Mouse (Mus musculus) urinary bladder, postnatal 10 days (tissue): ENCODE data around the gene March5.
A peak's percentile ranks its signal among the peaks of the same experiment; 100 is the strongest.
"Not testable (repeated sequence)": the region's sequence is repeated elsewhere in the genome, so short reads cannot be mapped to it uniquely, and the experiment has no call there.

Source experiments
- DNase-seq: peaks from one replicate; pipeline ENCODE4 v3.0.0; 2022; ENCODE audit warnings: low spot score

March5 gene

GRCm38 (mm10) chr19:37207303-37208175 is at the start of gene March5:
TSS of gene March5 (plus strand) at chr19:37207543.
- DNase-seq, result peak; percentile 45

- no peak for DNase-seq
Observed at GRCm38 (mm10) chr19:37172096-37172495, 35.2 kb upstream of the March5 start.

- no peak for DNase-seq
Observed at GRCm38 (mm10) chr19:37172566-37173130, 34.7 kb upstream of the March5 start.

- no peak for DNase-seq
Observed at GRCm38 (mm10) chr19:37173331-37174115, 33.8 kb upstream of the March5 start.

GRCm38 (mm10) chr19:37174116-37174715 is 33.1 kb upstream of the March5 start:
- DNase-seq, result no peak

GRCm38 (mm10) chr19:37174716-37175435 is 32.5 kb upstream of the March5 start:
- DNase-seq, result peak; percentile 10

GRCm38 (mm10) chr19:37175436-37175805 is 31.9 kb upstream of the March5 start:
- no peak for DNase-seq

GRCm38 (mm10) chr19:37175919-37176318 is 31.4 kb upstream of the March5 start:
- DNase-seq, result no peak

- DNase-seq, result no peak
Observed at GRCm38 (mm10) chr19:37176879-37177462, 30.4 kb upstream of the March5 start.

GRCm38 (mm10) chr19:37177819-37178708 is 29.3 kb upstream of the March5 start:
- DNase-seq, result no peak

- no peak for DNase-seq
Observed at GRCm38 (mm10) chr19:37188366-37188948, 18.9 kb upstream of the March5 start.

- DNase-seq, result no peak
Observed at GRCm38 (mm10) chr19:37192475-37193058, 14.8 kb upstream of the March5 start.

- no peak for DNase-seq
Observed at GRCm38 (mm10) chr19:37198165-37198880, 9.0 kb upstream of the March5 start.

- no peak for DNase-seq
Observed at GRCm38 (mm10) chr19:37199889-37200288, 7.5 kb upstream of the March5 start.

GRCm38 (mm10) chr19:37203371-37203770 is 4.0 kb upstream of the March5 start:
- no peak for DNase-seq

- not testable (repeated sequence) for DNase-seq
Observed at GRCm38 (mm10) chr19:37205155-37205554, 2.2 kb upstream of the March5 start.

GRCm38 (mm10) chr19:37206641-37207302 is 571 bp upstream of the March5 start:
- DNase-seq, result peak; percentile 12

GRCm38 (mm10) chr19:37208176-37208755 is 923 bp downstream of the March5 start, which contains the start of gene Cpeb3:
TSS of gene Cpeb3 (minus strand) at chr19:37208601.
- no peak for DNase-seq
